Mouse (Mus musculus) myocyte (in vitro differentiated cells): ENCODE results near the gene Rpa3.

Source experiments
- CEBPB ChIP-seq: IDR thresholded peaks from 2 replicates; pipeline ENCODE4 v1.6.1; 2011; ENCODE audit warnings: mild to moderate bottlenecking, moderate library complexity; ENCODE audit not compliant: poor library complexity, insufficient read depth, severe bottlenecking
- E2F4 ChIP-seq: IDR thresholded peaks from one replicate; pipeline ENCODE4 v1.6.1; 2011; ENCODE audit warnings: mild to moderate bottlenecking, control low read depth, moderate library complexity; ENCODE audit not compliant: insufficient read depth
- MAX ChIP-seq: IDR thresholded peaks from one replicate; pipeline ENCODE4 v1.6.1; 2011; ENCODE audit warnings: low read depth, mild to moderate bottlenecking, control low read depth
- MYOD1 ChIP-seq, 3 experiments: IDR thresholded peaks; one replicate each; pipeline ENCODE4 v1.6.1; 2011; ENCODE audit warnings: control low read depth in 2 of 3, low read depth in 2 of 3, mild to moderate bottlenecking in 2 of 3, moderate library complexity in 1 of 3; ENCODE audit not compliant: insufficient read length in 2 of 3, control insufficient read depth in 1 of 3
- MYOG ChIP-seq, 3 experiments: IDR thresholded peaks; one replicate each; pipeline ENCODE4 v1.6.1; 2011; ENCODE audit warnings: control low read depth in 2 of 3, low read depth in 2 of 3, mild to moderate bottlenecking in 2 of 3; ENCODE audit not compliant: insufficient read length in 2 of 3, control insufficient read depth in 1 of 3, insufficient read depth in 1 of 3
- POLR2A ChIP-seq: IDR thresholded peaks from one replicate; pipeline ENCODE4 v1.6.1; 2011; ENCODE audit warnings: low read depth, mild to moderate bottlenecking, control low read depth, moderate library complexity; ENCODE audit not compliant: insufficient read length
- POLR2AphosphoS2 ChIP-seq: IDR thresholded peaks from one replicate; pipeline ENCODE4 v1.6.1; 2011; ENCODE audit warnings: low read depth, control low read depth; ENCODE audit not compliant: insufficient read length
- TCF12 ChIP-seq: IDR thresholded peaks from one replicate; pipeline ENCODE4 v1.6.1; 2011; ENCODE audit warnings: mild to moderate bottlenecking, control low read depth; ENCODE audit not compliant: poor library complexity, insufficient read depth, severe bottlenecking
- USF1 ChIP-seq: IDR thresholded peaks from one replicate; pipeline ENCODE4 v1.6.1; 2011; ENCODE audit warnings: low read depth, mild to moderate bottlenecking, control low read depth, moderate library complexity

DNA sequence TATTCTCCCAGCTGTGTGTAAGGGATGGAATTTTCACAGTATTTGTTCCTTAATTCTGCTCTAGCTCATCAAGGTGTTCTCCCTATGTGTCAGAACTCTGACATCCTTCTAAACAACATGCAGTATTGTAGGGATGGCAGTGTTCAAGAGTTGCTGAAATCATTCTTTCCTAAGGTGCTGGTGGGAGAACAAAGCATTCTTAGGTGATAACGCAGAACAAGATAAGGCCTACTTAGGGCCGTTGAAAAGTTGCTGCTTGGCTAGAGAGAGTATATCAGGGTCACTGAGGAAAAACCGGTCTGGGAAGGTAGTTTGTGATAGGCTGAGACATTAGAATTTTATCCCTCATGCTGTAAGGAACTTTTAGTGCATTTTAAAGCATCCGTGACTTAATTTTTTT is 17.5 kb upstream of the Rpa3 start:
- TF ChIP-seq POLR2A, result no peak
- no peak for TF ChIP-seq MAX
- no peak for TF ChIP-seq TCF12
- TF ChIP-seq USF1, result no peak
- TF ChIP-seq MYOG (IDR thresholded peaks at IDR 0.05; ENCODE audit: control insufficient read depth in 1 of 3, insufficient read depth in 1 of 3, insufficient read length in 2 of 3, low read depth in 2 of 3), result no peak
- no peak for TF ChIP-seq MYOD1 (IDR thresholded peaks at IDR 0.05; ENCODE audit: control insufficient read depth in 1 of 3, insufficient read length in 2 of 3, low read depth in 2 of 3)
- no peak for TF ChIP-seq E2F4
- TF ChIP-seq CEBPB, result no peak
- TF ChIP-seq POLR2AphosphoS2, result no peak
